Mouse (Mus musculus) liver, embryonic 15.5 days (tissue): ENCODE results near the gene Raph1. TPM values are rescaled to one million over a fixed set of nuclear protein-coding genes. Genes with fewer than 3 reads are reported as not detected.
A peak's percentile ranks its signal among the peaks of the same experiment; 100 is the strongest.

Experiments used
- ATAC-seq: fragments of 200-750 bp; cut with Nextera tagmentation; 2 replicates; pipeline ENCODE4 v1.8.0; 2017; ENCODE audit warnings: moderate number of reproducible peaks, mild to moderate bottlenecking, moderate library complexity; ENCODE audit not compliant: insufficient read depth
- H3K27ac ChIP-seq: fragments of 300-500 bp; sonication (generic); replicated peaks from 2 replicates; pipeline ENCODE4 v1.5.1; 2015; ENCODE audit warnings: mild to moderate bottlenecking, inconsistent platforms
- H3K27me3 ChIP-seq: fragments of 300-500 bp; sonication (generic); 2 replicates; pipeline ENCODE4 v1.6.1; 2015; ENCODE audit warnings: mild to moderate bottlenecking, inconsistent platforms
- H3K36me3 ChIP-seq: fragments of 300-500 bp; sonication (generic); replicated peaks from 2 replicates; pipeline ENCODE4 v1.6.1; 2015; ENCODE audit warnings: moderate library complexity, mild to moderate bottlenecking, inconsistent platforms
- H3K4me1 ChIP-seq: fragments of 300-500 bp; sonication (generic); replicated peaks from 2 replicates; pipeline ENCODE4 v1.6.1; 2015; ENCODE audit warnings: inconsistent platforms
- H3K4me2 ChIP-seq: fragments of 300-500 bp; sonication (generic); 2 replicates; pipeline ENCODE4 v1.6.1; 2015; ENCODE audit warnings: moderate library complexity, mild to moderate bottlenecking, inconsistent platforms
- H3K4me3 ChIP-seq: fragments of 300-500 bp; sonication (generic); replicated peaks from 2 replicates; pipeline ENCODE4 v1.5.1; 2015; ENCODE audit warnings: mild to moderate bottlenecking, inconsistent platforms
- H3K9ac ChIP-seq: fragments of 300-500 bp; sonication (generic); 2 replicates; pipeline ENCODE4 v1.6.1; 2015; ENCODE audit warnings: moderate library complexity, mild to moderate bottlenecking, inconsistent platforms
- H3K9me3 ChIP-seq: fragments of 300-500 bp; sonication (generic); replicated peaks from 2 replicates; pipeline ENCODE4 v1.6.1; 2016; ENCODE audit warnings: inconsistent platforms
- WGBS: fragments of 180-500 bp; shearing (Covaris S2); methylation state at CpG from one replicate; pipeline ENCODE4 v1.1.7; 2015; ENCODE audit warnings: mixed read lengths; ENCODE audit not compliant: insufficient replicate concordance; 5-methylcytosine and 5-hydroxymethylcytosine counted together
- polyA plus RNA-seq: library from polyadenylated mRNA; unstranded; fragments of >200 nt; fragmentation: Nextera tagmentation; extraction: Ambion mirVana; gene quantifications from 2 replicates; pipeline ENCODE4 v1.2.1, GENCODE M21; 2015

Gene Raph1
- polyA plus RNA-seq, 1 experiment from 2014 or later, result 27.2 TPM

DNA sequence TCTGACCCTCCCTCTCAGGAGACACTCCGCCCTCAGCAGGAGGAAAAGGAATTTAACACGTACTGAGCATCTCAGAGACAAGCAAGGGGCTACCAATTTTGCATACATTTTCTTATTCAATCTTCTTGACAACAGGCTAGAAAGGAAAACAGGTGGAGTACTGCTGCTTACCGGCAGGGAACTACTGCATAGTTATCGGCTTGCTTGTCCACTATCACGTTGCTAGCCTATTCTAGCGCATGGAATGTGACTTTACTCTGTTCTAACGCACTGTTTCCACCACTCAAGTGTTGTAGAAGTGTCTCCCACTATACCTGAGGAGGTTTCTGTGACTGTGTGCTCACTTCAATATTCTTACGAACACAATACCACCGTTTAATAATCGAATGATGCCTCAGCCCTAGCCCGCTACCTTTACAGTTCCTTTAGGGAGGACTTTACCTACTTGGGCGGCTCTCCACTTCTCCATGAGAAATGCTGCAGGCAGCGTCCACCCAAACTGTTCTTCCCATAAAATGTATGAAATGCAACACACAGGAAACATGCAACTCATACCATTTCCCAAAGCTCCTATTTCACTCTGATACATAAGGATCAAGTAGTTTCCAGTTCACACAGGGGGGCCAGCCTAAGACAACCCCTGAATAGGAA lies 1.5 kb downstream of the Raph1 start:
- Histone ChIP-seq H3K36me3 (peaks cover 10% of the 10 kb centered on the region; the same call in 1 of the 2 replicates), H3K9ac (peak overlapping the region; percentile 64), H3K4me1 (peaks cover 9% of the 10 kb centered on the region; the same call in 1 of the 2 replicates), H3K4me2 (peak overlapping the region; percentile 70), H3K9me3 (no peaks in the 10 kb centered on the region), H3K27me3 (peaks cover 49% of the 10 kb centered on the region), H3K4me3 (peak overlapping the region; percentile 69), H3K27ac (peak overlapping the region; percentile 78; the same call in 1 of the 2 replicates)
- WGBS, result 5% methylated on average over 13 of the region's 13 CpGs
- ATAC-seq, result no peak

DNA sequence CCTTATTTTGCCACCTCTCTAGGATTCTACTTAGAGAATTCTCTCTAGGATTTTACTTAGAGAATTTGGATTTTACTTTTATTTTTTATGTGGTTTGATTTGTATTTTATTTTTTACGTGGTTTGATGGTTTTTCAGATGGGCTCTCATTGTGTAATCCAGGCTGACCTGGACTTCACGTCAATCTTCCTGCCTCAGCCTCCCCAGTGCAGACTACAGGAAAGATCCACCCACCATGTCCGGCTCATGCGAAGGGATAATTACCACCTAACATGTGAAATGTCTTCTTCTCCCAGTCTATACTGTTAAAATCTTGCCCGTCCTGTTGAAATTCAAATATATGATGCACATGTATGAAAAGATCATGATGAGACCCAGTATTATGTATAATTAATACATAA lies 2.2 kb downstream of the Raph1 start:
- 62% methylated on average over 5 of the region's 5 CpGs for WGBS

DNA sequence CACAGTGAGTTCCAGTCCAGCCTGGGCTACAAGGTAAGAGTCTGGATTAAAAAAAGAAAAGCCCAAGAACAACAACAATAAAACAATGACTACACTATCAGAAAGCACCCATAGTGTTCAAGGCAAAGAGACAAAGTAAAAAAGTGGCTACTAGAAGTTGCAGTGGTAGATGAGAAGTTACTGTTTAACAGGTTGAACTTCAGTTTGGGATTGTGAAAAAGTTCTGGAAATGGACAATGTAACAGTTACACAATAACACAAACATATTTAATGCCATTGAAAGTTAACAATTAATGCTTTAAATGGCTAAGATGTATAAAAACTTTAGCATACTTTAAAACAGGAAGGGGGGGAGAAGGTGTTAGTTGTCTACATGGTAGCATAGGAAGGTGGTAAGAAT lies 3.9 kb downstream of the Raph1 start:
- ATAC-seq, result no peak
- no peaks in the 10 kb centered on the region for H3K9me3 ChIP-seq
- H3K36me3 ChIP-seq, result peaks cover 11% of the 10 kb centered on the region; the same call in 1 of the 2 replicates
- H3K4me3 ChIP-seq, result no peak overlapping the region
- H3K27ac ChIP-seq, result no peak overlapping the region
- H3K4me1 ChIP-seq, result no peaks in the 10 kb centered on the region; the same call in 1 of the 2 replicates
- H3K27me3 ChIP-seq, result peaks cover 36% of the 10 kb centered on the region
- no peak overlapping the region for H3K4me2 ChIP-seq
- no peak overlapping the region for H3K9ac ChIP-seq

More for the DNA sequence above, 2.2 kb downstream of the Raph1 start:
- Histone ChIP-seq H3K4me1 (peaks cover 9% of the 10 kb centered on the region; the same call in 1 of the 2 replicates), H3K36me3 (peaks cover 11% of the 10 kb centered on the region; the same call in 1 of the 2 replicates), H3K4me2 (peak overlapping the region; percentile 70), H3K27ac (no peak overlapping the region), H3K27me3 (peaks cover 49% of the 10 kb centered on the region), H3K9ac (no peak overlapping the region), H3K9me3 (no peaks in the 10 kb centered on the region), H3K4me3 (peak overlapping the region; percentile 69)
- ATAC-seq, result no peak

DNA sequence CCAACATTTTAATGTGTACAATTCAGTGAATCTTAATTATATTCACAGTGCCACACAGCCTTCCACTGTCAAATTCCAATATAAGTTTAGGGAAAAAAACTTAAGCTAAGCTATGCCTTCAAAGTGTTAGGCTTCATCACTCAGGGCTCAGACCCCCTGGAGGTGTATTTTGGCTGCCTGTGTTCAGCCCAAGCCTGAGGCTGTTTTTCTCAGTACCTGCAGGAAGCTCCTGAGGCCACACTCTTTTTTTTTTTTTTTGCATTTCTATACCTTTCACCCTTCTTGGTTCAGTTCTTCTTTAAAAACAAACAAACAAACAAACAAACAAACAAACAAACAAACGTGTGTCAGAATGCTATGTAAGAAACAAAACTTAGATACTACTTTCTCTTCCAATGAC lies 23.2 kb downstream of the Raph1 start:
- Histone ChIP-seq H3K27ac (no peak overlapping the region), H3K36me3 (peaks cover 12% of the 10 kb centered on the region), H3K4me2 (no peak overlapping the region), H3K9me3 (no peaks in the 10 kb centered on the region), H3K9ac (no peak overlapping the region), H3K4me3 (no peak overlapping the region), H3K4me1 (peaks cover 3% of the 10 kb centered on the region; the same call in 1 of the 2 replicates), H3K27me3 (no peaks in the 10 kb centered on the region)
- no peak for ATAC-seq
- WGBS, result 25% methylated on average over 1 of the region's 1 CpGs

DNA sequence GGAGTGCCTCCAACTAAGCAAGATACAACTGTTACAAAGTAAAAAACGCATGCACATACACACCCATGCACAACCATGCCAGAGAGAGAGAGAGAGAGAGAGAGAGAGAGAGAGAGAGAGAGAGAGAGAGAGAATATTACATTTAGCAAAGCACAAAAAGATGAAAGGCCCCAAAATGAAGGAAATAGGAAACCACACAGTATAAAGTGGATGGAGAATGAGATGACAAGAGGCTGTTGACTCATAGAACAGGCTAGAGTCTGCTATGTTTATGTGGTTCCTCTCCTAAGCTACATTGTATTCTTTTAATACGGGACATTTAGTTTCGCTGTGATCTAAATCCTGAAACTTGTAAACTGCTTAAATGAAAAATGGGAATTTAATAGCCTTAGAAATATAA lies 27.6 kb downstream of the Raph1 start:
- H3K9me3 ChIP-seq, result no peaks in the 10 kb centered on the region

DNA sequence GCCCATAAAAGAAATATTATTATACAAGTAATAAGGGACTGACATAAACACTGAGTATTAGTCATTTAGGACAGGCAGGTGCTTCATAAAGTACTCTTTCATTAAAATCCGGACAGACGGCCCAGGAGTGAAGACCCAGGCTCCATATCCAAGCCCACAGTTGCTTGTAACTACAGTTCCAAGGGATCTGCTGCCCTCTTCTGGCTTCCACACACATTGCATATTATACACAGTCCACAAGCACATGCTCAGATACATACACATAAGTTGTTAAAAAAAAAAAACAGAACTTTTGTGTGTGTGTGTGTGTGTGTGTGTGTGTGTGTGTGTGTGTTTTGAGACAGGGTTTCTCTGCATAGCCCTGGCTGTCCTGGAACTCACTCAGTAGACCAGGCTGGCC lies 32.0 kb downstream of the Raph1 start:
- H3K27me3 ChIP-seq, result no peaks in the 10 kb centered on the region
- ATAC-seq, result no peak
- no peaks in the 10 kb centered on the region for H3K9me3 ChIP-seq
- H3K36me3 ChIP-seq, result peaks cover 6% of the 10 kb centered on the region; the same call in 1 of the 2 replicates
- H3K4me2 ChIP-seq, result no peak overlapping the region
- H3K4me1 ChIP-seq, result no peaks in the 10 kb centered on the region
- no peak overlapping the region for H3K27ac ChIP-seq
- H3K9ac ChIP-seq, result no peak overlapping the region
- no peak overlapping the region for H3K4me3 ChIP-seq
- WGBS, result 55% methylated on average over 2 of the region's 2 CpGs

More for the DNA sequence above, 27.6 kb downstream of the Raph1 start:
- H3K4me1 ChIP-seq, result peaks cover 3% of the 10 kb centered on the region; the same call in 1 of the 2 replicates
- 60% methylated on average over 3 of the region's 3 CpGs for WGBS
- H3K9ac ChIP-seq, result no peak overlapping the region
- no peaks in the 10 kb centered on the region for H3K27me3 ChIP-seq
- no peak overlapping the region for H3K27ac ChIP-seq
- H3K36me3 ChIP-seq, result no peaks in the 10 kb centered on the region
- no peak for ATAC-seq
- H3K4me2 ChIP-seq, result no peak overlapping the region
- H3K4me3 ChIP-seq, result no peak overlapping the region

DNA sequence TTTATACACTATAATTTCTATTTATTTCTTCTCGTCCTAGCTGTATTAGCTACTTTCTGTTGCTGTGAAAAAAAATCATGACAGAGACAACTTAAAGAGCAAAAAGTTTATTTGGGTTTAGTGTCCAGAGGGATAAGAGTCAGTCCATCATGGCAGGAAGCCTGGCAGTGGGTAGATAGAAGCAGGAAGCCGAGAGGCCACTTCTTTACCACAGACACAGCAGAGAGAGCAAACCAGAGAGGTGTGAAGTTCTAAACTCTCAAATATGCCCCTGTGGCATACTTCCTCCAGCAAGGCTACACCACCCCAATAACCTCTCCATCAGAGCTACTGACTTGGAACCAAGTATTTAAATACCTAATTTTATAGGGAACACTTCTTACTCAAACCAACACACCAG lies 36.3 kb downstream of the Raph1 start:
- no peak overlapping the region for H3K9ac ChIP-seq
- peaks cover 17% of the 10 kb centered on the region for H3K36me3 ChIP-seq
- WGBS, result 28% methylated on average over 2 of the region's 2 CpGs
- no peaks in the 10 kb centered on the region for H3K27me3 ChIP-seq
- no peak overlapping the region for H3K27ac ChIP-seq
- H3K4me3 ChIP-seq, result no peak overlapping the region
- H3K4me1 ChIP-seq, result no peaks in the 10 kb centered on the region
- ATAC-seq, result no peak
- H3K4me2 ChIP-seq, result no peak overlapping the region
- H3K9me3 ChIP-seq, result no peaks in the 10 kb centered on the region

DNA sequence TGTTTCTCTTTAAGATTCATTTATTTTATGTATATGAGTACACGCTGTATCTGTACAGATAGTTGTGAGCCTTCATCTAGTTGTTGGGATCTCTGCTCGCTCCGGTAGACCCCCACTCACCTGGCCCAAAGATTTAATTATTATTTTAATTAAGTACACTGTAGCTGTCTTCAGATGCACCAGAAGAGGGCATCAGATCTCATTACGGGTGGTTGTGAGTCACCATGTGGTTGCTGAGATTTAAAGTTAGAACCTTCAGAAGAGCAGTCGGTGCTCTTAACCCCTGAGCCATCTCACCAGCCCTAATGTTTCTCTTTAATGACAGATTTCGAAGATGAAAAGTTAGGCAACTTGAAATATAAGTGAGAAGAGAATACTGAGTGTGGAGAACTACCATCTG lies 36.8 kb downstream of the Raph1 start:
- H3K27ac ChIP-seq, result no peak overlapping the region
- no peaks in the 10 kb centered on the region for H3K4me1 ChIP-seq
- H3K4me2 ChIP-seq, result no peak overlapping the region
- H3K36me3 ChIP-seq, result peaks cover 21% of the 10 kb centered on the region
- ATAC-seq, result no peak
- no peak overlapping the region for H3K4me3 ChIP-seq
- 60% methylated on average over 6 of the region's 6 CpGs for WGBS
- H3K9ac ChIP-seq, result no peak overlapping the region
- H3K27me3 ChIP-seq, result no peaks in the 10 kb centered on the region
- H3K9me3 ChIP-seq, result no peaks in the 10 kb centered on the region

DNA sequence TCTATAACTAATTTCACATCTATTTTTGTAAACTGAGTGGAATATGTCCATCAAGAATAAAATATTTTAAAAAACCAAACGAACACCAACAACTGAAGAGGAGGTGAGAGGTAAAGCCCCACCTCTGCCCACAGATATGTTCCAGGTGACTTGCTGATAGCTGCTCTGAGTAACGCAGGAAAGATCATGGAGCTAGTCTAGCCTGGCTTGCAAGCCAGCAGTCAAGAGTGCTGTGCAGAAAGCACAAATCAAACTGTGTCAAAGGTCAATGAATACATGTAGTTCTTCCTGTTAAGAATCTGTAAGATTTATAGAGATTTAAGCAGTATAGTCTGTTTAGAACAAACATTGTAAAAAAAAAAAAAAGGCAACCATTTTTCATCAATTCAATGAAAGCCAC lies 56.3 kb downstream of the Raph1 start:
- H3K27ac ChIP-seq, result no peak overlapping the region
- H3K4me2 ChIP-seq, result no peak overlapping the region
- ATAC-seq, result no peak
- no peak overlapping the region for H3K9ac ChIP-seq
- no peaks in the 10 kb centered on the region for H3K4me1 ChIP-seq
- H3K36me3 ChIP-seq, result peaks cover 3% of the 10 kb centered on the region; the same call in 1 of the 2 replicates
- WGBS, result 47% methylated on average over 2 of the region's 2 CpGs
- no peaks in the 10 kb centered on the region for H3K9me3 ChIP-seq
- no peaks in the 10 kb centered on the region for H3K27me3 ChIP-seq
- H3K4me3 ChIP-seq, result no peak overlapping the region

DNA sequence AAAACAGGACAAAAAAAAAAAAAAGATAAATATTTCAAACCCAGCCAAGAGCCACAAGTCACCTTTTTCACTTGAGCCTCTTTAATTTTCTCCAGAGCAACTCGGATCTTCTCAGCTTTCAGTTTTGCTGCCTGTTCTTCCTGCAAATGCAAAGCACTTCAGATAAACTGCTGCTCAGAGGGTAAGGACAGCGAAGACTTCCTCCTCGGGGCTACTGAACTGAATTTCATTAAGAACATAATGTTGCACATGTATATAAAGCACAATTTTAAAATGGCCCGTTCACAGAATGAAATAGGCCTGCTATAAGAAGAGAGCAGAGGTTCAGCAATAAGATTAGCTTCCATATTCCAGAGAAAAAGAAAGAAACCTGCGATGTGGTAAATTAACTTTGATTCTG lies 63.4 kb downstream of the Raph1 start:
- no peak for ATAC-seq
- no peak overlapping the region for H3K4me3 ChIP-seq
- no peak overlapping the region for H3K27ac ChIP-seq
- 34% methylated on average over 5 of the region's 5 CpGs for WGBS
- H3K27me3 ChIP-seq, result no peaks in the 10 kb centered on the region
- no peaks in the 10 kb centered on the region for H3K9me3 ChIP-seq
- no peak overlapping the region for H3K9ac ChIP-seq
- H3K36me3 ChIP-seq, result no peaks in the 10 kb centered on the region; the same call in 1 of the 2 replicates
- no peak overlapping the region for H3K4me2 ChIP-seq
- no peaks in the 10 kb centered on the region for H3K4me1 ChIP-seq

DNA sequence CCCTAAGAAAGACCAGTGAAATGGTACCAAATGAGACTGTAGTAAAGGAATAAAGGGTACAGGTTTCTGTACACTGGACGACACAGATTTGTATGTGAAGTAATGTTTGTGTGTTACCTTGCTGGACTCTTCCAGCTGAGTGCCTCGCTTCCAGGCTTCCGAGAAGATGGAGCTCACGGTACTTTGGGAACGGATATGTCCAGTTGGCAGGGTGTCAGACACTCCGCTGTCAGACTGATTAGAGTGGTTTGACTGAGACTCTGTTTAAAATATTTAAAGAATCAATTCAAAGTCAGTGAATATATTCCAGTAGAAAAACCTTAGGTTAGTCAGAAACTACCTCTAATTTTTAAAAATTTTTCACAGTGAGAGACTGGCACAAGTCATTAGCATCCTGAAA lies 73.5 kb downstream of the Raph1 start:
- Histone ChIP-seq H3K4me3 (no peak overlapping the region), H3K4me1 (no peaks in the 10 kb centered on the region), H3K4me2 (no peak overlapping the region), H3K9ac (no peak overlapping the region), H3K36me3 (peaks cover 39% of the 10 kb centered on the region), H3K9me3 (no peaks in the 10 kb centered on the region), H3K27me3 (no peaks in the 10 kb centered on the region), H3K27ac (no peak overlapping the region)
- 76% methylated on average over 6 of the region's 6 CpGs for WGBS
- ATAC-seq, result no peak

DNA sequence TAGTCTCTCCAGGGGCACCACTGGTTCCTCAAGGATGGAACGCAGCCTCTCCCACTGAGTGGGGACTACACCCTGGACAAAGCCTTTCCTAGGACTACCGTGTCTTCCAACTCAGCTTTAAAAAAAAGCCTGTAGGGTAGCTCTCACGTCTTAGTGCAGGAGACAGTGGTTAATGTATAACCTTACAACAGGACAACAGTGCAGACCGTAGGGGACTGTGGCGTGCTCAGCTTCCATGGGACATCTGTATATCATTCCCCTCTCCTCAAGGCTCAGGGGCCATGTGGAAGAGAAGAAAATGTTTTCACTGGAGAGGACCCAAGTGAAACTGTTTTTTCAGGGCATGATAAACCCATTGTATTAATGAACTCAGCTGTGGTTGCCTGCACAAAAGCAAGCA lies 74.5 kb downstream of the Raph1 start:
- Histone ChIP-seq H3K36me3 (peaks cover 40% of the 10 kb centered on the region), H3K27ac (no peak overlapping the region), H3K27me3 (no peaks in the 10 kb centered on the region), H3K4me3 (no peak overlapping the region), H3K9me3 (no peaks in the 10 kb centered on the region), H3K9ac (no peak overlapping the region), H3K4me1 (no peaks in the 10 kb centered on the region), H3K4me2 (no peak overlapping the region)
- ATAC-seq, result no peak
- 60% methylated on average over 5 of the region's 5 CpGs for WGBS
